In genomic region chr2:125031111-125031510, GRCm38 (mm10) we compare ENCODE assay signal across 13 mouse cellular contexts. TPM values are rescaled to one million over a fixed set of nuclear protein-coding genes. Genes with fewer than 3 reads are reported as not detected.
DNase-seq lines count a peak whose midpoint lies in the region; ATAC-seq and TF ChIP-seq lines count a peak whose summit lies in the region.
"Had no signal": no experiment of that assay in that cellular context is flagged by ENCODE, and none has a peak within 500 bp of the region (broad histone marks: within the 10 kb centered on the region; RNA-seq: fewer than 3 reads in every experiment).

No protein-coding gene starts in this region.

- no peak overlapping the region for H3K9ac ChIP-seq in hindbrain, embryonic 13.5 days
- no peak overlapping the region for H3K9ac ChIP-seq in hindbrain, embryonic 11.5 days (ENCODE audit: low read depth, low read length)
- no peak overlapping the region for H3K9ac ChIP-seq in liver, postnatal 0 days (replicated peaks)
- H3K9ac ChIP-seq: embryonic facial prominence, embryonic 15.5 days; midbrain, embryonic 13.5 days; neural tube, embryonic 15.5 days had no signal

- ATAC-seq in hindbrain, embryonic 13.5 days (ENCODE audit: low FRiP score): peak; percentile 57; the same call in 1 of the 2 replicates
- no peak for ATAC-seq in hindbrain, embryonic 11.5 days (ENCODE audit: low FRiP score)
- no peak for ATAC-seq in liver, postnatal 0 days
- ATAC-seq: midbrain, embryonic 13.5 days had no signal

- peaks cover 16% of the 10 kb centered on the region for H3K4me1 ChIP-seq in hindbrain, embryonic 13.5 days (replicated peaks)
- H3K4me1 ChIP-seq in hindbrain, embryonic 11.5 days (replicated peaks; ENCODE audit: control insufficient read depth, insufficient read depth, low read length): no peaks in the 10 kb centered on the region
- H3K4me1 ChIP-seq in liver, postnatal 0 days (ENCODE audit: insufficient read depth): no peaks in the 10 kb centered on the region
- H3K4me1 ChIP-seq: midbrain, embryonic 13.5 days had no signal

- no peaks in the 10 kb centered on the region for H3K9me3 ChIP-seq in hindbrain, embryonic 13.5 days
- no peaks in the 10 kb centered on the region for H3K9me3 ChIP-seq in hindbrain, embryonic 11.5 days (ENCODE audit: control insufficient read depth, low read length)
- H3K9me3 ChIP-seq in liver, postnatal 0 days (ENCODE audit: low read length): no peaks in the 10 kb centered on the region
- H3K9me3 ChIP-seq: embryonic facial prominence, embryonic 15.5 days; midbrain, embryonic 13.5 days; neural tube, embryonic 15.5 days had no signal

- no peak for TF ChIP-seq EP300 in liver, postnatal 0 days (IDR thresholded peaks at IDR 0.05; ENCODE audit: low read depth)

- DNase-seq in hindbrain, embryonic 11.5 days (ENCODE audit: low spot score): no peak
- DNase-seq in ovary, adult 18-20 months (ENCODE audit: low spot score): peak; percentile 2
- no peak for DNase-seq in ovary, postnatal 14 days (ENCODE audit: low spot score)
- DNase-seq in cerebellum, postnatal 36 days: peak; percentile 66 to 71
- peak; percentile 31 to 64 for DNase-seq in lung, postnatal 4 days
- DNase-seq in spleen, adult 12 weeks (ENCODE audit: low spot score): no peak
- DNase-seq in liver, postnatal 0 days: no peak
- DNase-seq: gastrocnemius, postnatal 10 days had no signal

- 53% methylated on average over 8 of the region's 8 CpGs for WGBS in hindbrain, embryonic 13.5 days
- 67% methylated on average over 8 of the region's 8 CpGs for WGBS in hindbrain, embryonic 11.5 days
- WGBS in liver, postnatal 0 days (ENCODE audit: insufficient replicate concordance): 68% methylated on average over 8 of the region's 8 CpGs

- no peak overlapping the region for H3K4me2 ChIP-seq in hindbrain, embryonic 13.5 days
- no peak overlapping the region for H3K4me2 ChIP-seq in hindbrain, embryonic 11.5 days (replicated peaks; ENCODE audit: low read depth, low read length)
- no peak overlapping the region for H3K4me2 ChIP-seq in liver, postnatal 0 days (ENCODE audit: low read depth, low read length)
- H3K4me2 ChIP-seq: embryonic facial prominence, embryonic 15.5 days; midbrain, embryonic 13.5 days; neural tube, embryonic 15.5 days had no signal

- no peak overlapping the region for H3K4me3 ChIP-seq in hindbrain, embryonic 13.5 days
- H3K4me3 ChIP-seq in hindbrain, embryonic 11.5 days (ENCODE audit: low read depth, low read length): no peak overlapping the region
- H3K4me3 ChIP-seq in liver, postnatal 0 days (ENCODE audit: low read depth, low read length): no peak overlapping the region
- H3K4me3 ChIP-seq: embryonic facial prominence, embryonic 15.5 days; midbrain, embryonic 13.5 days; neural tube, embryonic 15.5 days had no signal

- H3K27me3 ChIP-seq in hindbrain, embryonic 13.5 days: no peaks in the 10 kb centered on the region
- no peaks in the 10 kb centered on the region for H3K27me3 ChIP-seq in hindbrain, embryonic 11.5 days (ENCODE audit: control insufficient read depth, insufficient read depth, low read length)
- H3K27me3 ChIP-seq in liver, postnatal 0 days (ENCODE audit: insufficient read depth, low read length): no peaks in the 10 kb centered on the region
- H3K27me3 ChIP-seq: CH12.LX; embryonic facial prominence, embryonic 15.5 days; midbrain, embryonic 13.5 days; neural tube, embryonic 15.5 days had no signal

- H3K36me3 ChIP-seq in hindbrain, embryonic 13.5 days: no peaks in the 10 kb centered on the region
- H3K36me3 ChIP-seq in hindbrain, embryonic 11.5 days (ENCODE audit: control insufficient read depth, insufficient read depth, low read length): no peaks in the 10 kb centered on the region
- H3K36me3 ChIP-seq in liver, postnatal 0 days (replicated peaks; ENCODE audit: insufficient read depth, low read length): no peaks in the 10 kb centered on the region
- H3K36me3 ChIP-seq: embryonic facial prominence, embryonic 15.5 days; midbrain, embryonic 13.5 days; neural tube, embryonic 15.5 days had no signal

- no peak for TF ChIP-seq CTCF in liver, postnatal 0 days (IDR thresholded peaks at IDR 0.05; ENCODE audit: low read depth)

- H3K27ac ChIP-seq in hindbrain, embryonic 13.5 days: no peak overlapping the region
- no peak overlapping the region for H3K27ac ChIP-seq in hindbrain, embryonic 11.5 days (ENCODE audit: low read depth, low read length)
- H3K27ac ChIP-seq in liver, postnatal 0 days (ENCODE audit: low read depth): no peak overlapping the region
- H3K27ac ChIP-seq: embryonic facial prominence, embryonic 15.5 days; midbrain, embryonic 13.5 days; neural tube, embryonic 15.5 days had no signal

RNA-seq across cellular contexts. Expression of gene Slc24a5, which starts 36.8 kb away (rescaled TPM):
- polyA plus RNA-seq in hindbrain, embryonic 13.5 days (2015; fragmentation: Nextera tagmentation; extraction: Ambion mirVana): 5.0 and 5.1 TPM in 2 replicates
- 5.6 TPM in 2 replicates for polyA plus RNA-seq in hindbrain, embryonic 11.5 days (2014; fragmentation: Nextera tagmentation; extraction: Ambion mirVana)
- 6.5 and 8.5 TPM in 2 replicates for polyA plus RNA-seq in liver, postnatal 0 days (2015; fragmentation: Nextera tagmentation; extraction: Ambion mirVana)

Comparison
In these comparisons a context has a peak if more than half of its experiments do, and no peak if none do; other contexts are left out.
1. DNase-seq: peak in ovary, adult 18-20 months (single experiment), cerebellum, postnatal 36 days (2 of 2) and lung, postnatal 4 days (2 of 2); none in hindbrain, embryonic 11.5 days (single experiment), ovary, postnatal 14 days (single experiment), spleen, adult 12 weeks (single experiment) and liver, postnatal 0 days (single experiment).